Mouse (Mus musculus) CH12.LX (cell line): ENCODE measurements around the gene Net1.
A peak's percentile ranks its signal among the peaks of the same experiment; 100 is the strongest.

Experiments
- CTCF ChIP-seq, 2 experiments: IDR thresholded peaks in 1 of 2; conservative IDR thresholded peaks in 1 of 2; 2 replicates each; pipeline ENCODE4 v1.5.1; 2011 to 2012; ENCODE audit warnings: low read depth in 2 of 2, low read length in 2 of 2, improper control_type of control experiment in 1 of 2, inconsistent platforms in 1 of 2, mild to moderate bottlenecking in 1 of 2, moderate library complexity in 1 of 2
- ETS1 ChIP-seq: conservative IDR thresholded peaks from 2 replicates; pipeline ENCODE4 v1.6.1; 2012; ENCODE audit warnings: low read depth, mild to moderate bottlenecking, inconsistent platforms, low read length, improper control_type of control experiment, moderate library complexity
- IRF4 ChIP-seq: IDR thresholded peaks from 2 replicates; pipeline ENCODE4 v1.6.1; 2014; ENCODE audit warnings: low read depth, mild to moderate bottlenecking, inconsistent platforms, low read length, improper control_type of control experiment
- MYC ChIP-seq: IDR thresholded peaks from 2 replicates; pipeline ENCODE4 v1.6.1; 2011; ENCODE audit warnings: low read depth, mild to moderate bottlenecking, improper control_type of control experiment, low read length
- POLR2A ChIP-seq: IDR thresholded peaks from 2 replicates; pipeline ENCODE4 v1.6.1; 2011; ENCODE audit warnings: low read depth, mild to moderate bottlenecking, improper control_type of control experiment, low read length
- TBP ChIP-seq: conservative IDR thresholded peaks from 2 replicates; pipeline ENCODE4 v1.6.1; 2011; ENCODE audit warnings: low read depth, low read length, improper control_type of control experiment
- ZC3H11A ChIP-seq: IDR thresholded peaks from 2 replicates; pipeline ENCODE4 v1.6.1; 2012; ENCODE audit warnings: low read depth, mild to moderate bottlenecking, inconsistent platforms, low read length, improper control_type of control experiment

DNA sequence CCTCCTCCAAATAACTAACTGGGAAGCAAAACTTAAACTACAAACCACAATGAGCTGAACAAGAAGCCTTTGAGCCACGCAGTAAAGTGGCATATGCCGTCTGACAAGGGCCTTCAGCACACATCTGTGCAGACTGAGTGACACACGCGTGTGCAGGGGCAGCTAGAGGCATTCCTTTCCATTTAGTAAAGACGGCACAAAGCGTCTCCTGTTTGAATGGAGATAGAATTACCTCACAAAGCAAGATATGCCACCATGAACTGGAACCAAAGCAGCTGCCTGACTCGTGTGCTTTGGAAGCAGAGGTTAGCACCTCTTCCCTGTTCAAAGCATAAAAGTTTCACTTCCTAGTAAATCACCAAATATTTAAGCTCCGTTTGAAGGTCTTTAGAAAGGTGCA is 28.0 kb downstream of the Net1 start:
- TF ChIP-seq IRF4 (peak; percentile 31; the same call in 1 of the 2 replicates), POLR2A (no peak), TBP (no peak), ETS1 (no peak), MYC (0 out of 2 replicates have a peak, but pooled peaks have one; percentile 29), ZC3H11A (no peak), CTCF (conservative IDR thresholded peaks at IDR 0.05 in 1 of 2, IDR thresholded peaks at IDR 0.05 in 1 of 2; ENCODE audit: low read depth in 2 of 2, low read length in 2 of 2) (no peak)
